23 mouse cellular contexts compared by ENCODE assay signal in genomic region chr19:58726551-58726950, GRCm38 (mm10). TPM values are rescaled to one million over a fixed set of nuclear protein-coding genes. Genes with fewer than 3 reads are reported as not detected.
"Had no signal": no experiment of that assay in that cellular context is flagged by ENCODE, and none has a peak within 500 bp of the region (broad histone marks: within the 10 kb centered on the region; RNA-seq: fewer than 3 reads in every experiment).

No protein-coding gene starts in this region.

- H3K27ac ChIP-seq: midbrain, embryonic 10.5 days; midbrain, embryonic 12.5 days; neural tube, embryonic 13.5 days; neural tube, embryonic 15.5 days had no signal

- H3K4me1 ChIP-seq: midbrain, embryonic 12.5 days; neural tube, embryonic 13.5 days had no signal

- H3K4me2 ChIP-seq: lung, embryonic 14.5 days; midbrain, embryonic 12.5 days; neural tube, embryonic 13.5 days; neural tube, embryonic 15.5 days had no signal

- H3K36me3 ChIP-seq: midbrain, embryonic 10.5 days; midbrain, embryonic 12.5 days; neural tube, embryonic 13.5 days; neural tube, embryonic 15.5 days had no signal

- H3K9me3 ChIP-seq: midbrain, embryonic 10.5 days; neural tube, embryonic 15.5 days had no signal

- H3K4me3 ChIP-seq: midbrain, embryonic 10.5 days; midbrain, embryonic 12.5 days; myocyte; neural tube, embryonic 13.5 days; neural tube, embryonic 15.5 days had no signal

- H3K27me3 ChIP-seq: midbrain, embryonic 12.5 days; neural tube, embryonic 13.5 days; neural tube, embryonic 15.5 days had no signal

- DNase-seq: lung, adult 18-20 months; lung, embryonic 14.5 days; lung, postnatal 10 days; lung, postnatal 4 days; midbrain, embryonic 14.5 days; retina, postnatal 1 day; right cerebral cortex, adult 18-20 months; right cerebral cortex, postnatal 25 days; right cerebral cortex, postnatal 4 days; spleen, adult 18-20 months; thymus, adult 18-20 months; thymus, postnatal 14 days; thymus, postnatal 36 days had no signal

- ATAC-seq: midbrain, embryonic 16.5 days had no signal

- H3K9ac ChIP-seq: lung, embryonic 14.5 days; midbrain, embryonic 12.5 days; neural tube, embryonic 13.5 days; neural tube, embryonic 15.5 days had no signal

RNA-seq across cellular contexts. Expression of gene Pnliprp1, which starts 2.1 kb away (rescaled TPM):
- total RNA-seq: megakaryocyte, adult 5-6 weeks; megakaryocyte-erythroid progenitor cell, adult 5-6 weeks had no signal
- polyA plus RNA-seq: midbrain, embryonic 14.5 days; myocyte; neural tube, embryonic 11.5 days; neural tube, embryonic 13.5 days; stomach, embryonic 14.5 days had no signal

RNA-seq across cellular contexts. Expression of gene Pnliprp2, which starts 33.0 kb away (rescaled TPM):
- total RNA-seq: megakaryocyte, adult 5-6 weeks; megakaryocyte-erythroid progenitor cell, adult 5-6 weeks had no signal
- polyA plus RNA-seq: midbrain, embryonic 10.5 days; midbrain, embryonic 12.5 days; midbrain, embryonic 14.5 days; midbrain, embryonic 16.5 days; myocyte; neural tube, embryonic 11.5 days; neural tube, embryonic 15.5 days had no signal
